Mouse (Mus musculus): ENCODE data around the gene Mindy1. TPM values are rescaled to one million over a fixed set of nuclear protein-coding genes. Genes with fewer than 3 reads are reported as not detected.
A peak's percentile ranks its signal among the peaks of the same experiment; 100 is the strongest.

Mindy1 gene
- total RNA-seq, 2 experiments from 2014 or later, result 17.7 to 23.2 TPM

DNA sequence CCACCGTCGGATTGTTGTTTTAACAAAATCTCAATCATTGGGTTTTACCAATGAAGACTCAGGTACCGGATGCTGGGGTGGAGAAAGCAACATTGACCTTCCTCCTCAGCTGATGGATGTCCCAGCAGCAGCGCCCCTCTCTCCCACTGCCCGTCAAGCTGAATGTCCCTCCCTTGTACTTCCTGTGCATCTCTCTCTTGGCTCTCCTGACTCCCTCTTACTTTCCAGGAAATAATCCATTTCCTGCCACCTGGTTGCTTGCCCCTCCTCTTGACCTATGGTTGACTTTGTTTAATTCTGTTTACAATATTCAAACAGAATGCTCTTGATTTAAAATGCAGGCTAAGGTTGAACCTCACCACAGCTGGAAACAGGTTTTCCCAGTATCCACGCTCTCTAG, 9.0 kb downstream of the Mindy1 start:
- no peak for ATAC-seq (replicated peaks; ENCODE audit: low FRiP score, poor library complexity, severe bottlenecking)

DNA sequence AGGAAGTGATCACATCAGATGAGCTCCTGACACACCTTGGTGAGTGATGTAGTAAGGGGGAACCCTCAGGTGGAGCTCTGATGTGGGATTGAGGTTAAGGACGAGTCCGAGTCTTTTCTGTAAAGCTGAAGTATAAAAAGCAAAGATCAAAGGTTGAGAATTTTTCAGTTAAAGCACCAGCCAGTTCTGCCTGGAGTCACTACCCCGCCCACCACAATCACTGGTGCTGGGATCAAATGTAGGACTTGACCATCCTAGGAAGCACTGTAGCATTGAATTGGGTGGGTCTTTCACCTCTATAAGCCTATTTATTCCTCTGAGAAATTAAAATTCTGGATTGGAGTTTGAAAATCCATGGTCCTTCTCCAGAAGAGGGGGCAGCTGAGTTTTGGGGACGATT, 9.9 kb downstream of the Mindy1 start:
- ATAC-seq (replicated peaks; ENCODE audit: low FRiP score, poor library complexity, severe bottlenecking), result no peak

DNA sequence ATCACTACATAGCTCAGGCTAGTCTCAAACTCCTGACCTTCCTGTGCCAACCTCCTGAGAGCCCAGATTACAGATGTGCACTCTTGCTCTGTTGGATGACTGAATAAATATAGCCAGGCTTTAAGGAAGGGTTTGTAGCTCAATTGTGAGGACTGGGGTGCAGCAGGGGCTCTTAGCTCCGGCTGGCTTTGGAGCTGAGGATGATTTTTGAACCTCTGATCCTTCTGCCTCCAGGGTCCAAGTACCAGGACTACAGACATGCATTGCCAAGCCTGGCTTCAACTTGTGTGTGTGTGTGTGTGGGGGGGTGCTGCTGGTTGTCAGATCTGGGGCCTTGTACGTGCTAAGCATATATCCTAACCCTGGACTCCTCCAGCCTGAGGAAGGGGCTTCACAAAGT, 11.8 kb downstream of the Mindy1 start:
- no peak for ATAC-seq (replicated peaks; ENCODE audit: low FRiP score, poor library complexity, severe bottlenecking)

DNA sequence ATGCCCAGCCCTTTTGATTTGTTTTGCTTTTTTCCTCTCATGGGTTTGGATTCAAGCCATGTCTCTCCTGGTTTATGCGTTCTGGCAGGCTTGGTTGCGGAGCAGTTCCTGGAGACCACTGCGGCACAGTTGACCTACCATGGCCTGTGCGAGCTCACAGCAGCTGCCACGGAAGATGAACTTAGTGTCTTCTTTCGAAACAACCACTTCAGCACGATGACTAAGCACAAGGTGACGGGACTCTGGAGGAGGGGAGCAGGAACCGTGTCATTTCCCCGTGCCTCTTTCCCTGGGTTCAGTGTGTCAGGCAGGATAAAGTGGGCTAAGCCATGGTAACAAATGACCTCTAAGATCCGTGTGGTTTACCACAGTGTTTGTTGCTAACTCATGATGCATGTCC, 12.4 kb downstream of the Mindy1 start:
- ATAC-seq (replicated peaks; ENCODE audit: low FRiP score, poor library complexity, severe bottlenecking), result no peak

DNA sequence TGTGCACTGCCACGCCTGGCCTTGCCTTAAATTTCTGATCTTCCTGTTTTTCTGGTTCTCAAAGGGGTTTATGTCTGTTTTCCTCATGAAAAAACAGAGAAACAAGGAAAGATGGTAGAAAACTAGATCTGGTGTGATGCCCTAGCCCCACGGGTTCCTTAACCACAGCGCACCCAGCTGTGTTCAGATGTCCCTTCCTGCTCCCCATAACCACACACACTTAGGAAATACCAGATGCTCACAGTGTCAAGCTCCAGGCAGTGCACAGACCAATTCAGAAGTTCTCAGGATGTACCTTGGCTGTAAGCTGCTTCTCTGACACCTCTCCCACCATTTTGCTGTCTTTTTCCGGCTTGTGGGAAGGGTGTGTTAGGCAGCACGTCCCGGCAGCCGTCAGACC, 13.2 kb downstream of the Mindy1 start:
- no peak for ATAC-seq (replicated peaks; ENCODE audit: low FRiP score, poor library complexity, severe bottlenecking)

DNA sequence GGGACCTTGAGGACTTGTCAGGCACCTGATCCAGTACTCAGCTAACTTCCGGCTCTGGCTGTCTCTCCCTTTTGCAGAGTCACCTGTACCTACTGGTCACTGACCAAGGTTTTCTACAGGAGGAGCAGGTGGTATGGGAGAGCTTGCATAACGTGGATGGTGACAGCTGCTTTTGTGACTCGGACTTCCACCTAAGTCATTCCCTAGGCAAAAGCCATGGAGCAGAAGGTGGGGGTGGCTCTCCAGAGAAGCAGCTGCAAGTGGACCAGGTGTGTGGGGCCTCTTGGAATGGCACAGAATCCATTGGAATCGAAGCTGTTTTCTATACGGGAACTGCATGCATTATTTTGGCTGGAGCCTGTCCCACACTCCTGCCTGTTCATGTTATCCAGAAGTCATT, 13.6 kb downstream of the Mindy1 start:
- ATAC-seq (replicated peaks; ENCODE audit: low FRiP score, poor library complexity, severe bottlenecking), result no peak

DNA sequence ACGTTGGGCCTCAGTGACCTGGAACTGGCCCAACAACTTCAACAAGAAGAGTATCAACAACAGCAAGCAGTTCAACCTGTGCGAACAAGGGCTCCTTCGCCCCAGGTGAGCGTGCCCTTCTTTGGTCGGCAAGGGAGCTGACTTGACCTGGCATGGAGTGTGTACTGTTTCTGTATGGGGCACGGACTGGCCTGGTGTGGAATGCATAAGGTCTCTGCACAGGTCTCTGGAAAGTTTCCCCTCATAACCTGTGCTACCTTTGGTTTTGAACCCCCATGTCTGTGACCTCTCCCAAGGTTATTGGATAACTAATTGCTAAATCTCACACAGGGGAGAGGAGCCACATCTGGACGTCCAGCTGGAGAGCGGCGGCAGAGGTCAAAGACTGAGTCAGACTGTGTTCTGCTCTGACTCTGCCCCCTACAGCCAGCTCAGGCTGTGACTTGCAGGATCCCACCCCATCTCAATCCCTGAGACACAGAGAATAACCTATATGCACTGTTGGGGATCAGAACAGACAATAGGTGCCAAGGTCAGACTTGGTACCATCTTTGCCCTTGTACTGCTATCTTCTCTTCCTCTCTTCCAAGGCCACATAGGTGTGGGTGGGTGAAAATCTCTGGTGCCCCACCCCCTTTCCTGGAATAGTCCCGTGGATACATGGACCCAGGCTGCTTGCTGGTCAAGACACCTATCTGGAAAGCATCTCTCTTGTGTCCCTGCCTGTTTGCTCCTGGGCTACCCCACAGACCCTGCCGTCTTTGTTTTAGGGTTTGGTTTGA, 14.4 kb downstream of the Mindy1 start:
- no peak for ATAC-seq (replicated peaks; ENCODE audit: low FRiP score, poor library complexity, severe bottlenecking)

DNA sequence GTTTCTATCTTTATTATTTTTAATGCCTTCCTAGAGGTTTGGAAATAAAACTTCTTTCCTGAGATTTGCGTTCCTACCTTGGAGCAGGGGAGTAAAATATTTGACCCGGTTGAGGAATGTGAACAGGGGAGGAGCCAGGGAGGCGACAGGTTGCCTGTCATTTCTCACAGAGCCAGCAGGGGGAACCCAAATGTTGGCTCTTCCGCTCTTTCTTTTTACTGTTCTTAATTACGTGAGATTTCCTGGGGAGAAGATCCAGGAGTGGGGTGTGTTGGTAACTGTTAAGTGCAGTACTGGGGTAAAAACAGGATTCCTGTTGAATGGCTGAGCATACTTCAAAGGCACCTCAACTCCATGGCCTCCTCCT, 14.9 kb downstream of the Mindy1 start:
- peak; percentile 87 for ATAC-seq (replicated peaks; ENCODE audit: low FRiP score, poor library complexity, severe bottlenecking)

DNA sequence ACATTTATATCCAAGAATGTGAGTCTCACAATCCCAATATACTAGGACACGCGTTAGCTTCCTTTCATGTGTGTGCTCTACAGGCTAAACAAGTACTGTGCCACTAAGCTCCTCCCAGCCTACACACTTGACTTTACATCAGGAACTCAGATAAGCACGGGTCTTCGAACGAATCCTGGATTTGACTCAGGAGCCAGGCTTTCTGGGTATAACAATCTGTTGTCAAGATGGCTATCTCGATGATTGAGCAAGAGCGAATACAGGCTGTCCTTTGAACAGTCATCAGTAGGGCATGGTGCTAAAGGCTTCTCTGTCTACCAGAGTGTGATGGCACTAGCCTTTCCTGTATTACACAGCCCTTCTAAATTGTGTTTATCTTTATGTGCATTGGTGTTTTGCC, 16.9 kb downstream of the Mindy1 start:
- no peak for ATAC-seq (replicated peaks; ENCODE audit: low FRiP score, poor library complexity, severe bottlenecking)

DNA sequence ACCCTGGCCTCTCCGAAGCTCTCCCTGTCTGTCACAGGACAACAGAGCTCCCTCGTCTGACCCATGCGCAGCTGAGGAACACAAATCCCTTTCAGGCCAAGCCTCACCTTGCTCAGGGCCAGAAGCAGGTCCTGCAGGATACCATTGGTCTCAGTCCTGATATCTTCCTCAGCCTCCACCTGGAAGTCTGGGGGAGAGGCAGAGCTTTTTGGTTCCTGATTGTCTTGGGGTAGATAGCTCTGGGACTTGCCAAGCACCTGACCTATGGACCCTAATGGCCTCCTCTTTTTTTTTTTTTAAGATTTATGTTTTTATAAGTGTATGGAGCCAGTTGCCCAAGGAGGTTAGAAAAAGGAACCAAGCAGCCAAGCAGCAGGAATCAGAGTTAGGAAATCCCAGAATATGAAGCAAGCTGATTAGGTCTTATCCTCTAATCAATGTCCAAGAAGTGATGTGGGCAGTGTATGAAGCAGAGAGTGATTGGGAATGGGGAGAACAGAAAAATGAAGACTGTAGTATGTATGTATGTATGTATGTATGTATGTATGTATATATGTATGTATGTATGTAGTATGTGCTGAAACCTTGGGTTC, 20.2 kb downstream of the Mindy1 start:
- no peak for ATAC-seq (replicated peaks; ENCODE audit: low FRiP score, poor library complexity, severe bottlenecking)

DNA sequence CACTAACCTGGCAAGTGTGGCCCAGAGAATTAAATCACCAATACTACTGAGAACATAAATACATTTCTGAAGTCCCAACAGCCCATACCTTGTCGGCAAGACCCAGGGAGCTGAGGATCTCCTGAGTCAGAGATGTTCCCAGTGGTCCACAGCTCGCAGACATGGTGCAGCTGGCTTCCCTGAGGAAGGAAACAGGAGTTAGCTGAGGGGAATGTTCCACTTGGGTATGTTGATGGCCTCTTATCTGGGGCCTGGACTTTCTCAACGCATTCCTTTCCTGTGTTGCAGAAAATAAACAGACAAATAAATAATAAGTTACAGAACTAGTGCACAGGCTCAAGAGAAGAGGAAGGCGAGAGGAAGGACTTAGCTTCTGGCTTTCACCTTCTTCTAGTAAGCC, 25.1 kb downstream of the Mindy1 start:
- ATAC-seq (replicated peaks; ENCODE audit: low FRiP score, poor library complexity, severe bottlenecking), result no peak

DNA sequence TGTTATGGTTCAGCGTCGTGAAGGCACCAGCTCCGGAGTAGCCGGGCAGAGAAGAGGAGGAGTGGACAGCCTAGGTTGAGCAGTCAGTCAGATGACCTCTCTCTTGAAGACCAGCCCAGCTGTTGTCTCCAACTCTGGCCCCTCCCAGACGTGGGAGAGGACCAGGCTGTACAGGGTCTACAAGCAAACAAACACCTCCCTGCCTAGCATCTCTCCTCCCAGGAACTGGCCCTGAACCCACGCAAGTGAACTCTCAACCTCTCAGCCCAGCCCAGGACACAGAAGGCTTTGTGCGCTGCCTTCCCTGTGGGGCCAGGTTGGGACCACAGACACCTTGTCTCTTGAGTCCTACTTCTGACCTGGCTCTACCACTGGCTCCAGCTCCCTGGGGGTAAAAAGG, 26.0 kb downstream of the Mindy1 start, which contains the start of gene Anxa9:
Gene Anxa9 (minus strand): TSS at position 77 of the 400 bp plus-strand sequence.
- ATAC-seq (replicated peaks; ENCODE audit: low FRiP score, poor library complexity, severe bottlenecking), result no peak

DNA sequence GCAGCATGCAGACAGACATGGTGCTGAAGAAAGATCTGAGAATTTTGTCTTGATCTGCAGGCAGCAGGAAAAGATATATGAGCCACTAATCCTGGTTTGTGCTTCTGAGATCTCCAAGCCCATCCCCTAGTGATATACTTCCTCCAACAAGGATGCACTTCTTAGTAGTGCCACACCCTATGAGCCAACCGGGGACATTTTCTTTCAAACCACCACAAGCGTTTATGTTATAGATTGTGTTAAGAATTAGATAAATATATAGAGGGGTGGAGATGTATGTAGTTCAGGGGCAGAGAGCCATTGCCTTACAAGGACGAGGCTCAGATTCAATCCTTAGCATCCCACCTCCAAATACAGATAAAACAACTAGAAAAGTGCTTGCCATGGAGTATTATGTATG, 29.4 kb downstream of the Mindy1 start:
- no peak for ATAC-seq (replicated peaks; ENCODE audit: low FRiP score, poor library complexity, severe bottlenecking)

DNA sequence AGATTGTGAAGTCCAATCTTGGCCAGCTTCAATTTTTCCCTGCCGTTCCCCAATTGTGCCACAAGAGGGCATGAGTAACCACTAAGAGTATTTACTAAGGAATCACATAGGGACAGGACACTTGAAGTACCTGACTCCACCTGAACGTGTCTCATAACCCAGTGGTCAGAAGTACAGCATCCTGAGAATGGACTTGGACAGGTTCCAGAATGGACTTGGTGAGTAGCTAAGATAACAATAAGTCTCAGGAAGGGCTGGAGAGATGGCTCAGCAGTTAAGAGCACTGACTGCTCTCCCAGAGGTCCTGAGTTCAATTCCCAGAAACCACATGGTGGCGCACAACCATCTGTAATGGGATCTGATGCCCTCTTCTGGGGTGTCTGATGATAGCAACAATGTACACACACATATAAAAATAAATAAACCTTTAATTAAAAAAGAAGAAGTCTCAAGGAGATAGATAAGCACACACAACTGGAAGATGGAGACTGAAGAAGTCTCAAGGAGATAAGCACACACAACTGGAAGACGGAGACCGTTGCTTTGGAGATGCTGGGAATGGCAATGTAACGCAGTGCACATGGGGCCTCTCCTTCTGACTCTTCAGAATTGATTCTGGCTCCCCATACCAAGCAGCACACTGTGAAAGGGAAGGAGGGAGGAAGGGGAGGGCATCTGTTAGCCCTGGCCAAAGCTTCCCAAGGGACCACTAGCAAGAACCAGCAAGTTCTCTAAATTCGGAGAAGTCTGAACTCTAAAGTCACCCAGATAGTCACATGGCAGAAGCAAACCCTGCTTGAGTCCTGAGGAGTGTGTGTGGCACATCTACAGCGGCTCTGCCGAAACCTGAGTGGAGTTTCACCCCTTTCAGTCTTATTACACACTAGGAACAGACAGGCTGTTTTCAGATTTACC, 30.1 kb downstream of the Mindy1 start:
- ATAC-seq (replicated peaks; ENCODE audit: low FRiP score, poor library complexity, severe bottlenecking), result peak; percentile 59

DNA sequence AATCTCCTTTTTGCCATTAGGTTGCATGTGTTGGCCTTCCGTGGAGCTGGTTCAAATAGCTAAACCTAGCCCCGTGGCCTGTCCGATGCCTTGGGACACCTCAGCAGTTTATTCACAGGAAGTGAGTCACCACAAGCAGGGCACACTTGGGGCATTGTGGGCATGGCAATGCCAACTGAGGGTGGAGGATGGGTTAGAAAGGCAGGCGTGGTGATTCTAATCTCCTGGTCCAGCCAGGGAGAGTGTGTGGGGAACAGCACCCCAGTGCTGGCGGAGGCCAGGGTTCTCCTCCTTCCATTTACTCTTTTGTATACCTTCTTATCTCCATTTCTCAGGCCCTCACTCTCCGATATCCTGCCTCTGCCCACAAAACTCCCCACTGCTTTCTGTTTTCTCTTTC, 31.5 kb downstream of the Mindy1 start:
- ATAC-seq (replicated peaks; ENCODE audit: low FRiP score, poor library complexity, severe bottlenecking), result peak; percentile 27

DNA sequence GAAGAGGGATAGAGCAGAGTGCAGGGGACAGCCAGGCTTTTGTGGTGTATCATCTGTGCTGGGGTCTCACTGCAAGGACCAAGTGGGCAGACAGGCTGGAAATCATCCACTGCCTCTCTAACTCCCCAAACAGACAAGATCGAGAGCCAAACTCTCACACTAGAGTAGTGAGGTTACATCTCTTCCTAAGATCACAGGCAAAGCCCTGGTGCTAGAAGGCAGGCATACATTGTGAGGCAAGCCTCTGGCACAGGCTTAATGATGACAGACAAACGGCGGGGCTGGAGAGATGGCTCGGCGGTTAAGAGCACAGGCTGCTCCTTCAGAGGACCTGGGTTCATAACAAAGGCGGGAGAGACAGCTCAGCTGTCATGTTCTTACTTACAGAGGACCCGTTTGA, 32.3 kb downstream of the Mindy1 start:
- ATAC-seq (replicated peaks; ENCODE audit: low FRiP score, poor library complexity, severe bottlenecking), result no peak

DNA sequence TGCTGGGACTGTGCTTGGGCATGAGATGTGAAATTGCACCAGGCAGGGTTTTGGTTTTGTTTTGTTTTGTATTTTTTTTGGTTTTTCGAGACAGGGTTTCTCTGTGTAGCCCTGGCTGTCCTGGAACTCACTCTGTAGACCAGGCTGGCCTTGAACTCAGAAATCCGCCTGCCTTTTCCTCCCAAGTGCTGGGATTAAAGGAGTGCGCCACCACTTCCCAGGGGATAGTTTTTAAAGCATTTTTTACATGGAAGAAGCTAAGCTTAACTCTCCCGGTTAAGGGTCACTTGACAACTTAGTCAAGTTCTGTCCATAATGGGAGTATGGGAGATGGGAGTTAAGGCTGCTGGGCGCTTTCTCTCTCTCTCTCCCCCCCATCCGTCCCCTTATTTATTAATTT, 32.9 kb downstream of the Mindy1 start:
- no peak for ATAC-seq (replicated peaks; ENCODE audit: low FRiP score, poor library complexity, severe bottlenecking)

DNA sequence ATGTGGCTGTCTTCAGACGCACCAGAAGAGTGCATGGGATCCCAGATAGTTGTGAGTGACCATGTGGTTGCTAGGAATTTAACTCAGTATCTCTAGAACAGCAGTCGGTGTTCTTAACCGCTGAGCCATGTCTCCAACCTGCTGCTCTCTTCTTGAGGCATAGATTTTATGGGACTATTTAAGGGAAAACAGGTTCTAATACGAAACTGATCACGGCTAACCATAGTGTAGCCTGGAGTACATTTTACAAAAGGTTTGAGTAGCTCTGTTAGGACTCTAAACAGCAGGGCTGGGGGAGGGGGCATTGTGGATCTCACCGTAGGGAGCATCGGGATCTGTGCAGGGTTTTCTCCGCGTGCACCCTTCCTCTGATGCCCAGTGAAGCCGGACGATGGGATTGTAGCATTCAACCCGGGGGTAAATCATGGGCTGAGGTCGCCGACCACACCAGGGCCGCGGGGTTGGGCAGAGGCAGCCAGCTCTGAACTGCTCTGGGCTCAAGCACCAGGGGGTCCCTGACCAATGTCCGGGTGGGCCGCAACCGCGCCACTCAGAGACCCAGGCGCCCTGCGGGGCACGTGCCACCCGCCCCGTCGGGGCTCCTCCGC, 33.4 kb downstream of the Mindy1 start, which contains the start of gene Cers2:
Gene Cers2 (plus strand): TSS at position 306 of the 608 bp plus-strand sequence.
- no peak for ATAC-seq (replicated peaks; ENCODE audit: low FRiP score, poor library complexity, severe bottlenecking)

DNA sequence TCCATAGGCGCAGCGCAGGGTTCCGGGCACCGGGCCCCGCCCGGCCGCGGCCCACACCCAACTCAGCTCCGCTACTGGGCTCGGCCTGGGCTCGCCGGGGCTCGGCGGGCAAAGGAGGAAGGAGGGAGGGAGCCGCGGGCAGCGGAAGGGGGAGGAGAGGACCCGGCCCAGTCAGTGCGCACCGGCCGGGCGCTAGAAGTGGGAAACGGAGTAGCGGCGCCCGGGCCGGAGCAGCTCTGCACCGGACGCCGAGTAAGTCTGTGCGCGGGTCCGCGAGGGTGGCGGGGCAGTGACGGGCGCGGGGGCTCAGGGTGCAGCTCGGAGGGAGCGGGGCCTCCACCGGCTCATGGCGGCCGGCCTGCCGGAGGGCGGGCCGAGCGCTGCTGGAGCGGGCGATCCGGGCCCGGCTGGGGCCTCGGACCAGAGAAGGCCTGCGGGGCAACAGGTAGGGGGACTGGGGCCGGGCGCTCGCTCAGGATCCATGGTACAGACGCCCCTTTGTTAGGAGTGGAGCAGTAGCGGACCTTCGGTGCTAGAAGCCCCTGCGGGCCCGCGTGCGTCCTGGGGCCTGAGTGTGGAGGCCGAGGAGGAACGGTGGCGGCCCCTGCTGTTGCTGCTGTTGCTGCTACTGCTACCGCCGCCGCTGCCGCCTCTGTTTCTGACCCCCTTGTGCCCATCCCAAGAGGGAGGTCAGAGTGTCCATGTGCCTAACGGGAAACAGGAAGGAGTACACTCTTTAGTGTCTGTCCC, 34.1 kb downstream of the Mindy1 start:
- ATAC-seq (replicated peaks; ENCODE audit: low FRiP score, poor library complexity, severe bottlenecking), result peak; percentile 77
